24 mouse cellular contexts compared by ENCODE assay signal in the genomic region with DNA sequence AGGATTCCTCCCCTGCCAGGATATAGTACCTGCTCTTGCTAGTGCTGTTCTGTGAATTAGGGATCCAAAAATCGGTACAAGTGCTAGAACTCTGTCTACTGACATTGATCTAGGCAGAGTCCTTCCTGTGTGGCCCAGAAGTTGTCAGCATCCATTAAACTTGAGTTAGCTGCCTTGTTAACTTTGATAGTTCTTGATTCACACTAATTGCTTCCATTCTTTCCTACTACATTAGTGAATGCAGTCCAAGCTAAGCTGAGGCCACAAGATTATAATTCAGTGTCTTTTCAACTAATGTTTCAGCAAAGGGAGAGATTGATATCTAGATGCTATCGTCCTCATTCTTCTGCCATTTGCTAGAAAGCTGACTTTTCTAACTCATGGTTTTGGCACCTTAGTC. TPM values are rescaled to one million over a fixed set of nuclear protein-coding genes. Genes with fewer than 3 reads are reported as not detected.
"Had no signal": no experiment of that assay in that cellular context is flagged by ENCODE, and none has a peak within 500 bp of the region (broad histone marks: within the 10 kb centered on the region; RNA-seq: fewer than 3 reads in every experiment).

No protein-coding gene starts in this region.

- H3K27me3 ChIP-seq: neural tube, embryonic 12.5 days; neural tube, embryonic 13.5 days; neural tube, embryonic 15.5 days; stomach, embryonic 15.5 days had no signal

- H3K9ac ChIP-seq: neural tube, embryonic 12.5 days; neural tube, embryonic 13.5 days; neural tube, embryonic 15.5 days; stomach, embryonic 15.5 days had no signal

- DNase-seq: right cerebral cortex, adult 18-20 months; right cerebral cortex, postnatal 14 days; right cerebral cortex, postnatal 25 days; right cerebral cortex, postnatal 4 days; spleen, adult 18-20 months; thymus, adult 18-20 months; thymus, adult 2 months; thymus, postnatal 14 days; thymus, postnatal 25 days; thymus, postnatal 36 days; thymus, postnatal 4 days had no signal

- H3K4me2 ChIP-seq: neural tube, embryonic 12.5 days; neural tube, embryonic 13.5 days; neural tube, embryonic 15.5 days; stomach, embryonic 15.5 days had no signal

- H3K4me1 ChIP-seq: neural tube, embryonic 12.5 days; neural tube, embryonic 13.5 days; neural tube, embryonic 15.5 days; stomach, embryonic 15.5 days had no signal

- H3K27ac ChIP-seq: neural tube, embryonic 12.5 days; neural tube, embryonic 13.5 days; neural tube, embryonic 15.5 days; stomach, embryonic 15.5 days; stomach, postnatal 0 days had no signal

- H3K4me3 ChIP-seq: neural tube, embryonic 12.5 days; neural tube, embryonic 13.5 days; neural tube, embryonic 15.5 days; stomach, embryonic 15.5 days had no signal

- H3K9me3 ChIP-seq: neural tube, embryonic 12.5 days; neural tube, embryonic 13.5 days; neural tube, embryonic 15.5 days; stomach, embryonic 15.5 days had no signal

- H3K36me3 ChIP-seq: neural tube, embryonic 12.5 days; neural tube, embryonic 13.5 days; neural tube, embryonic 15.5 days; stomach, embryonic 15.5 days had no signal

RNA-seq across cellular contexts. Expression of gene A730009L09Rik, which starts 58.3 kb away (rescaled TPM):
- total RNA-seq: neutrophil, adult 5-6 weeks had no signal
- polyA plus RNA-seq: neural tube, embryonic 12.5 days; neural tube, embryonic 13.5 days; neural tube, embryonic 14.5 days; small intestine, adult 2 months; spleen, adult 2 months; stomach, embryonic 14.5 days; stomach, embryonic 15.5 days; stomach, embryonic 16.5 days; stomach, postnatal 0 days; thymus, adult 2 months; thymus, postnatal 0 days; urinary bladder, adult 2 months had no signal
